Mouse (Mus musculus): Measurements from ENCODE around the gene Ly6g6e.

DNA sequence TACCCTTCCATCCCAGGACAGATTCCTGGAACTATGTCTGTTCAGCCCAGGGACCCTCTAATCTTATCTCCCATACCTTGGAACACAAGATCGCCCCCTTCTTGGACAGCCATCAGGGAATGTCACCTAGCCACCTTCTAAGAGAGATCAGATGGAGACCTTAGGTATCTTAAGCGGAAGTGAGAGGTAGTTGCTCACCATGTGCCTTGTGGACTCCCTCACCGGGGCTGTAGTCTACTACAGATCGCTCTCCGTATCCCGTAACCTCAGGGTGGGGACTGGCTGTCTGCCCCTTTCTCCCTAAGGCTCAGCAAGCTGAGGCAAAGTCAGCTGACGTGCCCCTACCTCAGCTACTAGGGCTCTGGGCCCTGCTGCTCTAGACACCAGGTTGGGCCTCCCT is 27.4 kb downstream of the Ly6g6e start:
- TF ChIP-seq CTCF (IDR thresholded peaks at IDR 0.05; ENCODE audit: control insufficient read depth, insufficient read depth, low read length) (no peak), POLR2A (IDR thresholded peaks at IDR 0.05; ENCODE audit: borderline replicate concordance, control insufficient read depth, low read depth, low read length) (no peak)

Measured in bone marrow, adult 2 months (tissue).